Mouse (Mus musculus) ZHBTc4 (cell line): ENCODE measurements around the gene Cnpy3.

Source experiments
- DNase-seq: peaks from one replicate; pipeline ENCODE4 v3.0.0-alpha.2; 2011; ENCODE audit warnings: low read depth, low spot score

The Cnpy3 gene

DNA sequence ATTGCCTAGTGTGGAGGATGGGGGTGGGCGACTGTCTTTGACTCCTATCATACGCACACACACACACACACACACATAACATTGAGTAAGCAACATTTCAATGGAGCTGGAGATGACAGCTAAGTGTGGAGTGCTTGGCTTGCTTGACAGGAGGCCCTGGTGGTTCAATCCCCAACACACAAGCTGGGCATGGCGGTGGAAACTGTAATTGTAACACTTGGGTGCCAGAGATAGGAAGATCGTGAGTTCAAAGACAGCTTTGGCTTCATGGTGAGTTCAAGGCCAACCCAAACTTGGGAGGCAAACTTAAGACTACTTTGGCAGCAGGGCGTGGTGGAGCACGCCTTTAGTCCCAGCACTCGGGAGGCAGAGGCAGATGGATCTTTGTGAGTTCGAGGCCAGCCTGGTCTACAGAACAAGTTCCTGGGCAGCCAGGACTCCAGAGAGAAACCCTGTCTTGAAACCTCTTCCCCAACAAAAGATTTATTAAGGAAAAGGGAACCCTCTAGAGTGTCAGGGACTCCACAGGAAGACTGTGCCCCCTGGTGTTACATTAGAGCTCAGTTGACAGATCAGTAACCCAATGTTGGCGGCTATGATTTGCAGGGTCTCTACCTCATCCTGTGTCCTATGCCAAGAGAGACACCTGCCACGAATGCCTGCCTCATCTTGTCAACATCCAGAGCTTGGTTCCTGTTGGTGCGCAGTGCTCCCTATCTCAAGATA lies 37.1 kb downstream of the Cnpy3 start:
- DNase-seq: peak; percentile 84

DNA sequence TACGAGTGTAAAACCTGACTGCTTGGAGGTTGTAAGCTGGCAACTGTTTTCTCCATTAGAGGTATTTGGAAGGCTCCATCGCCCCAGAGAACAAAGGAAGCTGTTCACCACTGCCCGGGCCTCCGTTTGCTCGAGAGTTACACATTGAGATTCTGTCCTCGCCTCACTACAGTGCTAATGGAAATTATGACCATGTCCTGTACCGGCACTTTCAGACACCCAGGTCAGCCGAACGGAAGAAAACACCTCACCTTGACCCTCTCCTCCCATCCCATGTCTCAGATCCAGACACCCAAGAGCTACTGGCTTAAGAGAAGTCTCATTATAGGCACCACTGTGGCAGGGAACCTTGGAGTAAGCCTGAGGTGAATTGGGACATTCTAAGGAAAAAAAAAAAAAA lies 38.2 kb downstream of the Cnpy3 start:
- DNase-seq: no peak

DNA sequence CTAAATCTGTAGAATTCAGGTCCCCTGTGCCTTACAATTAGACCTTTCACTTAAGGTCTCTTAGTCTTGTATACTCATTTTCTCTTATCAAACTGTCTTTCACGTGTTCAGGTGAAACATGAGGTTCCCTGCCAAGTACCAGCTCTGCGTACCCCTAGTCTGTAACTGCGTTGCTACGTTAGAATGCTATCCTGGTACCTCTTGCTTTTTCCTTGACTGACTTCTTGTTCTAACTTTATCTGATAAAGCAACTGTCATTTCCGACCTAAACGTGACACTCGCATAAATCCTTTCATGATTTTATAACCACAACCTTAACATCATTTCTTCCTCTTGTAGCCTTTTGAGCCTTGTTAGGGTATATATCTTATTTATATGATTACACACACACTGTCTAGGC lies 39.6 kb downstream of the Cnpy3 start:
- DNase-seq: no peak

- DNase-seq: peak; percentile 46
These were observed 40.3 kb downstream of the Cnpy3 start for GRCm38 (mm10) chr17:46711612-46712271.

DNA sequence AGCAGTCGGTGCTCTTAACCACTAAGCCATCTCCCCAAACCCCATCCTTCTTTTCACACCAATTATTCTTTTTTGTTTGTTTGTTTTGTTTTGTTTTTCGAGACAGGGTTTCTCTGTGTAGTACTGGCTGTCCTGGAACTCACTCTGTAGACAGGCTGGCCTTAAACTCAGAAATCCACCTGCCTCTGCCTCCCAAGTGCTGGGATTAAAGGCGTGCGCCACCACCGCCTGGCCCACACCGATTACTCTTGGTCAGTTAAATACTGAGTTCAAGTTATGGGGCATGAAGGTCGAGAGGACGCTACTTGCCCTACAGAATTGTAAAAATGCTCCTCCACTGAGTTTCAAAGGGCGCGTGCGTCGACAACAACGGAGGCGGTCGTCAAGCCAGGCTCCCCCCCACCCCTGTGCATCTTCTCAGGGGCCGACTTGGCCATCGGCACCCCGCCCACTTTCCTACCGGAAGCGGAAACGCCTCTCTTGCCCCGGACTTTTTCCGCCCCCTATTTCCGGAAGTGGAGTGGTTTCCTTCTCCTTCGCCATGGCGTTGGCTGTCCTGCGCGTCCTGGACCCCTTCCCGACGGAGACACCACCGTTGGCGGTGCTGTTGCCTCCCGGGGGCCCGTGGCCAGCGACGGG lies 40.9 kb downstream of the Cnpy3 start, which contains the start of gene Pex6:
Gene Pex6, plus strand, starts transcription at position 505 of the 639 bp plus-strand sequence.
- peak; percentile 97 for DNase-seq

DNA sequence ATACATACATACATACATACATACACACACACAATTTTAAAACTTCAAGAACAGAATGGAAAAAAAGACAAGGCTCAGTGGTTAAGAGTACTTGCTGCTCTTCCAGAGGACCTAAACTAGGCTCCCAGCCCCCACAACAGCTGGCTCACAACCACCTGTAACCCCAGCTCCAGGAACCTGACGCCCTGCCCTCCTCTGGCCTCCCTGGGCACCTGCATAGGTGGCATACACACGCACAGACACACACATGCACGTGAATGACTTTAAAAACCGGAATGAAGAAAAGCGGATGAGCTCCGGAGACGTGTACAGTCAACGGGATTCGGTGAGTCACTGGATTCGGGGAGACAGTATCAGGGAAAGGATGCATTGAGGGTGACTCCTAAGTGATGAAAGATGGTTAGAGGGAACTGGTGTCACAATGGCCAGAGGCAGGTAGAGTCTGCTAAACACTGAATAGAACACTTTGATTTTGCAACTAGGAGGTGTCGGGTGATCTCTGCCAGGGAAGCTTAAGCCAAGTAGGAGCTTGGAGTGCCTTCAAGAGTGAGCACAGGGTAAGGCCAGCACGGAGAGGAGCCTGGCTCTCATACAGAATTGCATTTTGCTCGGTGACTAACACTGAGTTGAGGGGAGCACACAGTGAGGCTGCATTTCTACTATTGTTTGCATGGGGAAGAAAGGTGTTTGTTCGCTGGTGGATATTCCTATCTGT lies 45.5 kb downstream of the Cnpy3 start:
- no peak for DNase-seq

GRCm38 (mm10) chr17:46704887-46705835 lies 46.9 kb downstream of the Cnpy3 start, which contains the start of gene Ppp2r5d:
TSS of gene Ppp2r5d (minus strand) at chr17:46705111.
- peak; percentile 99 for DNase-seq

GRCm38 (mm10) chr17:46703971-46704886 lies 47.8 kb downstream of the Cnpy3 start:
- DNase-seq: peak; percentile 56

GRCm38 (mm10) chr17:46702506-46702905 lies 49.5 kb downstream of the Cnpy3 start:
- no peak for DNase-seq

- DNase-seq: no peak
These were observed 49.9 kb downstream of the Cnpy3 start for GRCm38 (mm10) chr17:46702100-46702499.

DNA sequence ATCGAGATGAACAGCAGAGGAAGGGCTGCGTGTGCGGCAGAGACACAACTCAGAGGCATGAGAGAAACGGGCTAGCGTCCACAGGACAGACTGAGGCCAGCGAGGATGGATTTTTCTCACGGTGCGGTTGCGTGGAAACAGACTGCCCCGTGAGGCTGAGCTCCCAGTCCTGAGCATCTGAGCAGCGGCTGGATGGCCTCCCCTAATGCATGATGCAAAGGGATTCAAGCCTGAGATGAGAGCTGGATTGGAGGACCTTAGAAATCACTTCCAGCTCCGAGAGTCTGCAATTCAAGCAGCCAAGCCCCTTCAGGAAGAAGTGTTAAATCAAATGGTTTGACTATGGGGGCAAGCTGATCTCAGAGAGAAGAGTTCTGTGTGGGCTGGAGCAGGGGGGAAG lies 50.5 kb downstream of the Cnpy3 start:
- no peak for DNase-seq

DNA sequence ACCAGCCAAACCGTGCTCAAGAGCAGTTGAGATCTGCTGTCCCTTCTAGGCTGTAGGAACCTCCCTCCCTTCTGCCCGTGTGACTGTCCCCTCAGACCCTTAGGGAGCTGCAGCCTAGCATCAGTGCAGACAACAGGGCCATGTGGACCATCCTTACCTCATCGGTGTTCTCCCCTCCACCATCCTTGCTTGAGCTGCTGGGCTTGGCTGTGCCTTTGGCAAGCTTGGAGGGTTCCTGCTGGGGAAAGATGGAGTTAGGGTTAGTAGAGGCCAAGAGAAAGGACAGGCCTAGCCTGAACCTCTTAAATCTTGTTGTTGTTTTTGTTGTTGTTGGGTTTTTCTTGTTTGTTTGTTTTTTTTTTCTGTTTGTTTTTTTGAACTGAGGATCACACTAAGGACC lies 52.1 kb downstream of the Cnpy3 start:
- no peak for DNase-seq

DNA sequence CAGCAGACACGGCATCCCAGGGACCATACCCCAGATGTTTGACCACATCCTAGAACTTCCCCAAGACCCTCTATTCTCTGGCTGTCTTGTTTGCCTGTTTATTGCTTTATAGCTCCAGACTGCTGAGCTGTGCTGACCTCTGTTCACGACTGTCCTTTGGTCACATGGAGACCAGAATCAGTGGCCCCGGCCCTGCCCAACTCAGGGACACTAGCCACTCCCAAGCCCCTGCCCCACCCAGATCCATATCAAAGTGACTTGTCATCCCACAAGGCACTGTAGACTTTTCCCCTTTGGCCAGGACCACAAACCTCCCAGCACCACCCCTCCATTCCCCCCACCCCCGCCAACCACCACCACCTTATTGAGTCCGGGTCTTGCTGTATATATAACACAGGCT lies 52.8 kb downstream of the Cnpy3 start:
- DNase-seq: no peak

- DNase-seq: no peak
These were observed 53.5 kb downstream of the Cnpy3 start for GRCm38 (mm10) chr17:46698515-46698914.

DNA sequence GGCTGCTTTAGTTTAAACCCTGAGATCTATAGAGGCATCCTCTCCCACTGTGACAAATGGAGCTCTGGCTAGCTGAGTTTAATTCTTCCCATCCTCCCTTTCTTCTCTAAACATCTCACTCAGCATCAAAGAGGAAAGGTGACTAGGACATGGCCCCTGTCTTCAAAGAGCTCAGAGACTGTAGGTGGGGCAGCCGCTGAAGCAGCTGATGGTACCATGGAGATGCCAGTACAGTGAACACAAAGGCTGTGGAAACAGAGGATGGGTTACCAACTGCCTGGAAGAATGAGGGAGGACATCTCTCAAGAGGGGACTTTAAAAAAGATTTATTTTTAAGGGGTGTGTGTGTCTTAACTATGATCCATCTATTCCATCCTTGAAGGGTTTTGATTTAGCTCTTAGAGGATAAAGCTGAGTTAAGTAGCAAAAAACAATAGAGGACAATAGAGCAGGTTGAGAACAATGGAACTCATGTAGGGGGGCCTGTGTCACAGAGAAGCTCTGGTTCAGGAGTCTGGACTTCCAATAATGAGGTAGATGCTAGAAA lies 57.4 kb downstream of the Cnpy3 start:
- DNase-seq: peak; percentile 54

- no peak for DNase-seq
These were observed 60.6 kb downstream of the Cnpy3 start for GRCm38 (mm10) chr17:46691390-46691789.

GRCm38 (mm10) chr17:46690665-46691064 lies 61.3 kb downstream of the Cnpy3 start:
- no peak for DNase-seq

- no peak for DNase-seq
These were observed 66.1 kb downstream of the Cnpy3 start for GRCm38 (mm10) chr17:46685913-46686312.
